Mouse (Mus musculus): ENCODE measurements around the gene Prdx1. TPM values are rescaled to one million over a fixed set of nuclear protein-coding genes. Genes with fewer than 3 reads are reported as not detected.

The Prdx1 gene
- polyA plus RNA-seq, 1 experiment from 2014 or later: 1,538 TPM

DNA sequence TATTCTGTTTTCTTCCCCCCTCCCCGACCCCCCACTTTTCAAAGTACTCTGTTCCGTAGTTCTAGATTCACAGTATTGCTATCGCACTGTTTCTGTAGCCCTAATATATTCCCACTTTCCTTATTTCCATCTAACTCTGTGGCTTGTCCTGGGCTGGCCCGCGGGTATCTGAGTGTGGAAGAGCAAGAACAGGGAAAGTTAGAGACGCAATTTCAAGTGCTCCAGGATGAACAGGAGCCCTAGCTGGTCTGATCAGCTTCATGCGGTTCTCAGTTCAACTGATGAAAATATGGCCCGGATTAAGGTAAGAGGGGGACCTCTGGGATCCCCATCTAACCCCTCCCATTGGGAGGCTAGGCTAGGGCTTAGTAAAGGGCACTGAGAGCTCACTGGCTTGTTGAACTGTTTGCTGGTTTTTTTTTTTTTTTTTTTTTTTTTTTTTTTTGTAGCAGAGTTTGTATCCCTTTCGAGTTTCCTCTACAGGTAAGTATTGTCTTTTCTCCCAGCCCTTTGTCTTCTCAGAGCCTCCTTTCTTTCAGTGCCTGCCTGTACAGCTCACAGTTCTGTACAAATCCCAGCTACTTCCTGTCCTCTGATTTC is 23.5 kb downstream of the Prdx1 start:
- Histone ChIP-seq H3K4me1 (peaks cover 13% of the 10 kb centered on the region; the same call in 1 of the 2 replicates), H3K4me3 (peak overlapping the region; percentile 72), H3K9me3 (no peaks in the 10 kb centered on the region), H3K27ac (no peak overlapping the region), H3K9ac (peak overlapping the region; percentile 54), H3K4me2 (peak overlapping the region; percentile 76), H3K27me3 (no peaks in the 10 kb centered on the region), H3K36me3 (peaks cover 9% of the 10 kb centered on the region; the same call in 1 of the 2 replicates)
- 0 out of 2 replicates have a peak, but pooled peaks have one; percentile 12 for ATAC-seq (ENCODE audit: borderline replicate concordance, extremely low read depth, low FRiP score, low TSS enrichment)
- 4% methylated on average over 9 of the region's 9 CpGs for WGBS

DNA sequence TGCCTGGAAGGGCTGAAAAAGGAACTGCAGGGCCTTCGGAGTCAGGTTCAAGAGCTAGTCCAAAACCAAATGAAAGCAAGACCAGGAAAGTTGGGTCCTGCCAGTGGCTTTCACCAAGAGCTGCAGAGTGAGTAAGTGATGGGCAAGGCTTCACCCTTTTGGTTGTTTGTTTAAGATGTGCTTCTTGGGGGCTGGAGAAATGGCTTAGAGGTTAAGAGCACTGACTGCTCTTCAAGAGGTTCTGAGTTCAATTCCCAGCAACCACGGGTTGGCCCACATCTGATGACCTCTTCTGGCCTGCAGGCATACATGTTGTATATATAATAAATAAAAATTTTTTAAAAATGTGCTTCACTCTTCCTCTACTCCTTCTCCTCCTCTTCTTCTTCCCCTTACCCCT is 24.8 kb downstream of the Prdx1 start:
- ATAC-seq (ENCODE audit: borderline replicate concordance, extremely low read depth, low FRiP score, low TSS enrichment): no peak
- Histone ChIP-seq H3K27me3 (no peaks in the 10 kb centered on the region), H3K4me1 (peaks cover 13% of the 10 kb centered on the region; the same call in 1 of the 2 replicates), H3K4me2 (no peak overlapping the region), H3K9me3 (no peaks in the 10 kb centered on the region), H3K27ac (no peak overlapping the region), H3K9ac (no peak overlapping the region), H3K36me3 (peaks cover 13% of the 10 kb centered on the region), H3K4me3 (no peak overlapping the region)
- WGBS: 86% methylated on average over 2 of the region's 2 CpGs

DNA sequence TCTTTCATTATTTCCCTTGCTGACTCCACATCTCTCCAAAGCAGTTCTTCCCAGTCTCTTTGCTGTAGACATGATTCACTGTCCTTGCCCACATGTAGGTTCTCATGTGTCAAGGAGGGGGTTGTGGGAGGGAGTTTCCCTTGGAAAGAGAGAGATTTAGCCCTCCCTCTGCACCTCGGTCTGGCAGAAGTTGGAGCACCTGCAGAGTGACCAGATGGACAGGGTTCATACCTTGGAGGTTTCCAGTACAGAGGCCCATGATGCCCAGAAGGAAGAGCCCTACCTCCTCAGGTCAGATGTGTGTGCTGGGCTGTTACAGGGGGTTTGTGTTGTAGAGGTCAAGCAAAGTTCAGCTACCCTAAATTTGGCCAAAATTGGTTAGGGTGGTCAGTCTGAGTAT is 27.2 kb downstream of the Prdx1 start:
- Histone ChIP-seq H3K27me3 (no peaks in the 10 kb centered on the region), H3K4me2 (no peak overlapping the region), H3K9me3 (no peaks in the 10 kb centered on the region), H3K27ac (no peak overlapping the region), H3K4me3 (no peak overlapping the region), H3K4me1 (peaks cover 11% of the 10 kb centered on the region; the same call in 1 of the 2 replicates), H3K9ac (no peak overlapping the region), H3K36me3 (peaks cover 16% of the 10 kb centered on the region)
- no peak for ATAC-seq (ENCODE audit: borderline replicate concordance, extremely low read depth, low FRiP score, low TSS enrichment)
- WGBS: 77% methylated on average over 1 of the region's 1 CpGs

DNA sequence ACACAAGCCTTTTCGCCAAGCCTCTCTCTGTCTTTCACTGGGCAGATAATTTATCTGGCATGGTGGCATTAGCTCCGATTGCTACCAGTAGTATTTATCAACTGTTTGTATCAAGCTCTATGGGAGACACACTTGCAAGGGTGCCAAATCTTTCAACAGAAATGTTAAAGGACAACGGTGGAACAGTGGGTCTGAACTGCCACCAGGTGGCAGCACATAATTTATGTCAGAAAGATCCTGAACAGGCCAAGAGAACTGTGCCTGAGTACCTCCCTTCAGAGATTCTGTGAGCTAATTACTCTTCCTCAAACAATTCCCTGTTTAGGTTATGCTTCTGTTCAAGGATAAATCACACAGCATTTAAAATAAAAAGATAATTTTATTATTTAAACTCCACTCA is 34.1 kb downstream of the Prdx1 start:
- 8% methylated on average over 3 of the region's 3 CpGs for WGBS
- Histone ChIP-seq H3K9me3 (no peaks in the 10 kb centered on the region), H3K4me2 (no peak overlapping the region), H3K4me1 (peaks cover 15% of the 10 kb centered on the region), H3K9ac (no peak overlapping the region), H3K27me3 (no peaks in the 10 kb centered on the region), H3K36me3 (peaks cover 7% of the 10 kb centered on the region), H3K27ac (no peak overlapping the region), H3K4me3 (no peak overlapping the region)
- ATAC-seq (ENCODE audit: borderline replicate concordance, extremely low read depth, low FRiP score, low TSS enrichment): no peak

DNA sequence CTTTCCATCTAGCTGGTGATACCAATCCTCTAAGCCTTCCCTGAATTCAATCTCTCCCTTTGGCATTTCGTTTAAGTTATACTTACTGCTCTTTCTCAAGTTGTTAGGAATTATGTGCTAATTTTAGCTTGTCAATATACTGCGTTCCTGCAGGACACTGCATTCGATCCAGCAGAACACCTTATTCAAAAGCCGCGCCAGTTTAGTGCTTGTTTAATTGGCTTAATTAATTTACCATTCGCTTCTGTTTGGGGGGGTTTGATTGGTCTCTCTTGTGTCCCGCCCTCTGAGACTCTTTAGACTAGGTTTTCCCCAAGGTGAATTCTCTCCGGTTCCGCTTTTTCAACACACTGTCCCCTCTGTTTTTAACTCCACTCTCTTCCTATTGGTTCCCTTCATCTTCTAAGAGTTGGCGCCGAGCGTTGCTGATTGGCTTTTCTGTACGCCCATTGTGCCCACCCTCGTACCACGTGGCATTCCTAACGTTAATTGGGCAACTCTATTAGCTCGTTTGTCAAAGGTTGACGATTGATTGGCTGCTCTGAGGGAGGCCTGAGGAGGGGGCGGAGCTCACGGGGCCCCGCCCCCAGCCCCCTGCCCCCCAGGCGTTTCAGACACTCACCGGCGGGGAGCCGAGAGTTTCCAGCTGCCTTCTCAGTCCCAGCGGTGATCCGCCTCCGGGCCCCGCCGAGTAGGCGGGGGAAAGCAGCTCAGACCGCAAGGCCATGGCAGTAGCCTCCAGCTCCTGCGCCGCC is 35.2 kb downstream of the Prdx1 start, which contains the start of gene Tesk2:
Gene Tesk2, plus strand, starts transcription at position 606 of the 755 bp plus-strand sequence.
- H3K4me3 ChIP-seq: peak within 1 kb of the TSS; percentile 95
- 0% methylated on average over 34 of the region's 34 CpGs for WGBS

DNA sequence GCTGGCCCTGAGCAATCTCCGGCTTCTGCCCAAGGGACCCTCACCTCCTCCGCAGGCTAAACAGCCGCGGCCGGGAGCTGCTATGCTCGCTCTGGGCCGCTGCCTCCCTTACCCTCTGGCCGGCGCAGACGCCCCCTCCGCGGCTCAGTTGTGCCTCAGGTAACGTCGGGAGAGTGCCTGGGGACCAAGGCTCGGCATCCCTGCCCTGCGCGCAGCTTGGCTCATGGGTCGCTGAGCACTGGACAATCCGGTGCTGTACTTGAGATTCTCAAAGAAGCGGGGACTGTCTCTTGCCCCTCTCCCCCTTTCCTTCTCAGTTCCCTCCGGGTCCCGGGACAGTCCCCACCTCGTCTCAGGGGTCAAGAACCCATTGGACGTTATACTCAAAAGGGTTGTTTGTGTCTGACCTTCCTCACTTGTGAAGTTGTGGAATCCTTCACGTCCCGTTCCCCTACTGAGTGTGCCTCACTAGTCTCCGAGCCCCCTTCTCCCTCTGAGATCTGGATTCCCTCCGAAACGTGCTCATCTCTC is 35.8 kb downstream of the Prdx1 start:
- Histone ChIP-seq H3K4me1 (peaks cover 19% of the 10 kb centered on the region), H3K9me3 (no peaks in the 10 kb centered on the region), H3K27me3 (no peaks in the 10 kb centered on the region), H3K27ac (peak overlapping the region; percentile 89), H3K4me3 (peak overlapping the region; percentile 95), H3K36me3 (no peaks in the 10 kb centered on the region), H3K4me2 (peak overlapping the region; percentile 86), H3K9ac (peak overlapping the region; percentile 91)
- no peak; the same call in 1 of the 2 replicates for ATAC-seq (ENCODE audit: borderline replicate concordance, extremely low read depth, low FRiP score, low TSS enrichment)
- WGBS: under 1% methylated on average over 28 of the region's 29 CpGs

More for the DNA sequence above, 35.2 kb downstream of the Prdx1 start, which contains the start of gene Tesk2:
- Histone ChIP-seq H3K4me1 (peaks cover 18% of the 10 kb centered on the region), H3K9ac (peak within 1 kb of the TSS; percentile 91), H3K36me3 (no peaks in the 10 kb centered on the region), H3K27me3 (no peaks in the 10 kb centered on the region), H3K27ac (peak within 1 kb of the TSS; percentile 89), H3K9me3 (no peaks in the 10 kb centered on the region), H3K4me2 (peak within 1 kb of the TSS; percentile 86)
- peak; percentile 97 for ATAC-seq (ENCODE audit: borderline replicate concordance, extremely low read depth, low FRiP score, low TSS enrichment)

DNA sequence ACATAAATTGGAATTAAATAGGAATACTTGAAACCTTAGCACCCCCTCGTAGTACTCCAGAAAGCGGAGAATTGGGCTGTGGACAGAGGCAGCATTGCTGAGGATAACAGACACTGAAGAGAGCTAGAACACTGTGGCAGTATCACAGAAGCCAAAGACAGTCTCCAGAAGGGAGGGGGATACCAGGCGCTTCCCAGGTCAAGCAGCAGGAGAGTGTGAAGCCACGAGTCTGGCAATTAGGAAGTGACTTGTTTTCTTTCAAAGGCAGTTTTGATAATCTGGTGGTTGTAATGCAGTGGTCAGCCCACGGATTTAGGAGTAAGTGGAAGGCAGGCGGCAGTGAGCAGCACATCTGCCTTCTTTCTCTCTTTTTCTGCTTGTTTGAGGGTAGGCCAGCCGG is 36.9 kb downstream of the Prdx1 start:
- Histone ChIP-seq H3K9ac (no peak overlapping the region), H3K4me2 (peak overlapping the region; percentile 86), H3K4me1 (peaks cover 19% of the 10 kb centered on the region), H3K27ac (no peak overlapping the region), H3K4me3 (no peak overlapping the region; the same call in 1 of the 2 replicates), H3K9me3 (no peaks in the 10 kb centered on the region), H3K27me3 (no peaks in the 10 kb centered on the region), H3K36me3 (no peaks in the 10 kb centered on the region)
- ATAC-seq (ENCODE audit: borderline replicate concordance, extremely low read depth, low FRiP score, low TSS enrichment): no peak
- WGBS: 42% methylated on average over 7 of the region's 7 CpGs

DNA sequence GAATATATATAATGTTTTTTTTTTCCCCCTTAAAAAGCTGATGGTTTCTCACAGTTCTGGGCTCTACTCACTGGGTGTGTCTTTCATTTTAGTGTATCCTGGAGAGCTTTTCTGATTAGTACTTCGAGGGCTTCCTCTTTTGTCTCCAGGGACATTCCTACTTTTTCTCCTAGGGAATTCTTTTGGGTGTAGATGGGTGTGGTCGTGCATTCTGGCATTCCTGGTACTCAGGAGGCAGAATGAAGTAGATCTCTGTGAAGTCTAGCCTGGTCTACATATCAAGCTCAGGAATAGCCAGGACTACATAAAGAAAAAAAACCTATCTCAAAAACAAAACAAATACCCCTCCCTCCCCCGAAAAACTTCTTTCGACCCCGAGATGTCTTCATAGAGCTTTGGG is 40.1 kb downstream of the Prdx1 start:
- WGBS: 76% methylated on average over 5 of the region's 5 CpGs
- no peak overlapping the region for H3K27ac ChIP-seq
- ATAC-seq (ENCODE audit: borderline replicate concordance, extremely low read depth, low FRiP score, low TSS enrichment): no peak
- H3K36me3 ChIP-seq: no peaks in the 10 kb centered on the region
- no peak overlapping the region for H3K4me3 ChIP-seq
- H3K9me3 ChIP-seq: no peaks in the 10 kb centered on the region
- peaks cover 12% of the 10 kb centered on the region for H3K4me1 ChIP-seq
- H3K9ac ChIP-seq: no peak overlapping the region
- no peak overlapping the region for H3K4me2 ChIP-seq
- no peaks in the 10 kb centered on the region for H3K27me3 ChIP-seq

DNA sequence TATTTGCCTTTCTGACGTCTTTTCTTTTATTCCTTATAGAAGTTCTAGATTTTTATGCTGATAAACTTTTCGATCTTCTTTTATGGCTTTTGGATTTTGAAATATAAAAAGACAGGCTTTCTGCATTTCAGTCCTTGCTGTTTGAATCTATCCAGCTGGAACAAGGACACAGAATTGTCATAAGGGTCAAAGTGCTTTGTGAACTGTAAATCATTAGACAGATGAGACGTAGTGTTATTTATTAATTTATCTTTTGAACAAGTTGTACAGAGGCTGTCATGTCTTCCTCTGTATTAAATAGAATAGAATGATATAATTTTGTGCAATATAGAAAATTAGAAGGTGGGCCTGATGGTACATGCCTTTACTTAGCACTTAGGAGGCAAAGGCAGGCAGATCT is 42.1 kb downstream of the Prdx1 start:
- WGBS: 58% methylated on average over 3 of the region's 3 CpGs

DNA sequence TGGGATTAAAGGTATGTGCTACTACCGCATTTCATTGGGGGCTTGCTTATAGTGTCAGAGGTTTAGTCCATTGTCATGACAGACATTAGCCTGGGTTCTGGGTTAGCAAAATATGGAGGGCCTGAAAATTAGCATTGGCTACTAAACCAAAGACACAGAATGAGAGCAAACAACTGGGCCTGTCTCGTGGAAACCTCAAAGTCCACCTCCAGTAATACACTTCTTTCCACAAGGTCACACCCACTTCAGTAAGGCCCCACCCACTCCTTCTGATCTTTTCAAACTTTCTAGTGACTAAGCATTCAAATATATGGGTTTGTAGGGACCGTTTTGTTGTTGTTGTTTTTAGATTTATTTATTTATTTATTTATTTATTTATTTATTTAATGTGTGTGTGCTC is 44.2 kb downstream of the Prdx1 start:
- Histone ChIP-seq H3K9me3 (no peaks in the 10 kb centered on the region), H3K4me3 (no peak overlapping the region), H3K9ac (no peak overlapping the region), H3K27me3 (no peaks in the 10 kb centered on the region), H3K4me1 (0 out of 2 replicates have a peak, but pooled peaks cover 3% of the 10 kb centered on the region), H3K27ac (no peak overlapping the region), H3K4me2 (no peak overlapping the region), H3K36me3 (no peaks in the 10 kb centered on the region)
- 84% methylated on average over 3 of the region's 3 CpGs for WGBS
- no peak for ATAC-seq (ENCODE audit: borderline replicate concordance, extremely low read depth, low FRiP score, low TSS enrichment)

More for the DNA sequence above, 42.1 kb downstream of the Prdx1 start:
- Histone ChIP-seq H3K36me3 (no peaks in the 10 kb centered on the region), H3K27ac (no peak overlapping the region), H3K4me3 (no peak overlapping the region), H3K9ac (no peak overlapping the region), H3K4me1 (peaks cover 4% of the 10 kb centered on the region), H3K27me3 (no peaks in the 10 kb centered on the region), H3K9me3 (no peaks in the 10 kb centered on the region), H3K4me2 (no peak overlapping the region)
- no peak for ATAC-seq (ENCODE audit: borderline replicate concordance, extremely low read depth, low FRiP score, low TSS enrichment)

DNA sequence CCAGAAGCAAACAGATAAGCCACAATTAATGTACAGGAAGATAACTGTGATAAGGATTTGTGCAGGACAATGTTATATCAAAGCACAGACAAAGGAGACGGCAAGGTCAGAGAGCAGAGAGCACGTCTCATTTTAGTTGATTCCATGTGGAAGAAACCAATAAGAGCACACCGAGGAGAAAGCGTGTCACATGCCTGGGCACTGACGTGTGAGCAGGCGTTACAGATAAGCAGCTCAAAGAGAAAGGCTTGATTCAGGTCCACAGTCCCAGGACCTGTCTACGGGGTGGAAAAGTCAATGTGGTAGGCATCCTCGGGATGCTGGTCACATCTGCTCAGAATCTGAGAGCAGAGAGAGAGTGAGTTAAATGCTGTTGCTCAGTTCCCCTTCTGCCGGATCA is 45.7 kb downstream of the Prdx1 start:
- no peak overlapping the region for H3K9ac ChIP-seq
- H3K9me3 ChIP-seq: no peaks in the 10 kb centered on the region
- no peak overlapping the region for H3K4me3 ChIP-seq
- no peaks in the 10 kb centered on the region for H3K36me3 ChIP-seq
- no peak overlapping the region for H3K4me2 ChIP-seq
- no peaks in the 10 kb centered on the region for H3K27me3 ChIP-seq
- H3K4me1 ChIP-seq: no peaks in the 10 kb centered on the region
- no peak overlapping the region for H3K27ac ChIP-seq
- WGBS: 68% methylated on average over 9 of the region's 9 CpGs
- ATAC-seq (ENCODE audit: borderline replicate concordance, extremely low read depth, low FRiP score, low TSS enrichment): no peak

DNA sequence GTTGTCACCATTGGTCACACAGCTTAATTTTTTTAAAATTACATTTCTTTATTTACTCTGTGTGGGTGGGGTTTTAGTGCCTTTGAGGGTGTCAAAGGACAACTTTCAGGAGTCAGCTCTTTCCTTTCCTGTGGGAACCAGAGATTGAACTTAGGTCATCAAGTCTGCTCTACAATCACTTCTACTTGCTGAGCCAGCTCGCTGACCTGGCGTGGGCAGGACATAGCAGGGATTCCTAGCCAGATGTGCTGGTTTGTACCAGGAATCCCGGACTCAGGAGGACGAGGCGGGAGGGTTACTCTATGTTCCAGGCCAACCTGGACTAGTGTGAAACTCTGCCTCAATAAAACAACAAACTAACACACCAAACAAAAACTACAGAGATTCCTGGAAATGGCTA is 47.0 kb downstream of the Prdx1 start:
- Histone ChIP-seq H3K27ac (no peak overlapping the region), H3K9ac (no peak overlapping the region), H3K9me3 (no peaks in the 10 kb centered on the region), H3K4me1 (no peaks in the 10 kb centered on the region), H3K4me3 (no peak overlapping the region), H3K36me3 (no peaks in the 10 kb centered on the region), H3K4me2 (no peak overlapping the region), H3K27me3 (no peaks in the 10 kb centered on the region)
- ATAC-seq (ENCODE audit: borderline replicate concordance, extremely low read depth, low FRiP score, low TSS enrichment): no peak
- WGBS: 70% methylated on average over 5 of the region's 5 CpGs
